Mouse (Mus musculus): ENCODE measurements around the gene Fam174b. TPM values are rescaled to one million over a fixed set of nuclear protein-coding genes. Genes with fewer than 3 reads are reported as not detected.
A peak's percentile ranks its signal among the peaks of the same experiment; 100 is the strongest.

Fam174b gene
- polyA plus RNA-seq, 1 experiment, result 135 TPM

DNA sequence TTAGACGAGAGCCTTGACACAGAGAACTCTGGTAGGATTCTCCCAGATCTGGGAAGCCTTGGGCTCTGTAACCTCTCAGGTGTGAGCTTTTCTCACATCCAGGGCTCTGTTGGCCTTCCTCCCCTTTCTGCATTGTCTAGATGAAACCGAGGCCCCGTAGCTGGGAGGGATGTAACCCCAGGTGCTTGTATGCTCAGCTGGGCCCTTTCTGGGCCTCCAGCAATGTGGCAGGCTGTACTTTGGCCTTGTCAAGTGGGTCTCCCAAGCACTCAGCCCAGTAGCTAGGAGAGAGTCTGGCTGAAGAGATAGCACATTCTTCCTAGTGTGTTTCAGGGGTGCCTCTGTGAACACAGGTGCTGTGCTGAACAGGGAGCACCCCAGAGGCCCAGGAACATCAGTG lies 7.4 kb downstream of the Fam174b start:
- no peak for TF ChIP-seq CTCF (IDR thresholded peaks at IDR 0.05; ENCODE audit: insufficient read depth, low read length)
- TF ChIP-seq POLR2A (IDR thresholded peaks at IDR 0.05; ENCODE audit: borderline replicate concordance, extremely low read depth, low read depth, low read length), result no peak
- Histone ChIP-seq H3K4me3 (replicated peaks; ENCODE audit: extremely low read depth, low read depth, low read length) (no peak overlapping the region), H3K4me1 (ENCODE audit: control insufficient read depth, insufficient read depth, low read length) (peaks cover 6% of the 10 kb centered on the region; the same call in 1 of the 2 replicates)
- DNase-seq, result no peak
- WGBS, result 72% methylated on average over 3 of the region's 3 CpGs

DNA sequence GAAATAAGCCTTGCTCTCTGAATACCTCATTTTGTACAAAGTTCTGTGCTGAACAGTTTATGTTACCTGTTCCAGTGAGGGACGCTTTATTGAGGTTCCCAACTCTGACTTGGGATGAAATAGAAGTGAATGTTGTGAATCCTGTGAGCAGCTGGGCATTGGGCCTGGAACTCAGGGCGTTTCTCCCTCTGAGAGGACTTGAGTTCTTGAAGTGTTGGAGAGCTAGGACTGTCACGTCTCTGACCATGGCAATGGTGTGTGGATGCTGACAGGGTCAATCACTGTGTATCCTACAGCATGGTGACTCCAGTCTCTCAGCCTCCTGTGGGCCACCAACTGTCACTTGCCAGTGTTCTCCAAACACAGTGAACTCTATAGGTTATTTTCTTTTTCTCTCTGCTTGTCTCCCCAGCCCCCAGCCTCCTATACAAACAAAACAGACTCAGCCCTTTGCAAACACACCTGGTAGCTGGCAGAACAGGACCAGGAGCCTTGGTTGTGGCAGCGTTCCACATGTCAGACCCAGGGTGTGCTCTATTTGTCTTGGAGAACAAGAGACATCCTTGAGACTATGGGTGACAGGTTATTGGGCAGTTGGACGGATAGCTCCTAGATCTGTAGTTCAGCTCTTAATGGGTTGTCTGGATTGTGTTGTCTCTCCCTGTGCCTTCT lies 8.5 kb downstream of the Fam174b start:
- no peak for TF ChIP-seq CTCF (IDR thresholded peaks at IDR 0.05; ENCODE audit: insufficient read depth, low read length)
- TF ChIP-seq POLR2A (IDR thresholded peaks at IDR 0.05; ENCODE audit: borderline replicate concordance, extremely low read depth, low read depth, low read length), result no peak
- DNase-seq, result no peak
- H3K4me1 ChIP-seq (ENCODE audit: control insufficient read depth, insufficient read depth, low read length), result peaks cover 4% of the 10 kb centered on the region; the same call in 1 of the 2 replicates
- no peak overlapping the region for H3K4me3 ChIP-seq (replicated peaks; ENCODE audit: extremely low read depth, low read depth, low read length)
- WGBS, result 66% methylated on average over 5 of the region's 5 CpGs

DNA sequence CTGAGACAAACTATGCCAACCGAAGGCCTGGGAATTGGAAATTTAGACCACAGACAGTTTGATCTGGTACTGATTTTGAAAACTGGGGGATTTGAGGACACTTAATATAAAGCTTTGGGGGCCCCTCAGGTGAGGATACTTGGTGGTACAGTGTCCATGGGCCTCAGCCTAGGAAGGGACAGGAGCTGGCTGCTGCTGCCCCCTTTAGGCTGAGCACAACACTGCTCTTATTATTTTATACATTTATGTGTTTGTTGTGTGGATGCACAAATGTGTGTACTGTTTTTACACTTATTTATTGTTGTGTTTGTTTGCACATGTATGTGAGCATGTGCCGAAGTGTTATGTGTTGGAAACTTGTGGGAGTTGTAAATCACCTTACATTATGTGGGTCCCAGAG lies 9.2 kb downstream of the Fam174b start:
- TF ChIP-seq POLR2A (IDR thresholded peaks at IDR 0.05; ENCODE audit: borderline replicate concordance, extremely low read depth, low read depth, low read length), result no peak
- TF ChIP-seq CTCF (IDR thresholded peaks at IDR 0.05; ENCODE audit: insufficient read depth, low read length), result peak; percentile 46
- Histone ChIP-seq H3K4me1 (ENCODE audit: control insufficient read depth, insufficient read depth, low read length) (peaks cover 4% of the 10 kb centered on the region; the same call in 1 of the 2 replicates), H3K4me3 (replicated peaks; ENCODE audit: extremely low read depth, low read depth, low read length) (no peak overlapping the region)
- no peak for DNase-seq
- 73% methylated on average over 2 of the region's 2 CpGs for WGBS

DNA sequence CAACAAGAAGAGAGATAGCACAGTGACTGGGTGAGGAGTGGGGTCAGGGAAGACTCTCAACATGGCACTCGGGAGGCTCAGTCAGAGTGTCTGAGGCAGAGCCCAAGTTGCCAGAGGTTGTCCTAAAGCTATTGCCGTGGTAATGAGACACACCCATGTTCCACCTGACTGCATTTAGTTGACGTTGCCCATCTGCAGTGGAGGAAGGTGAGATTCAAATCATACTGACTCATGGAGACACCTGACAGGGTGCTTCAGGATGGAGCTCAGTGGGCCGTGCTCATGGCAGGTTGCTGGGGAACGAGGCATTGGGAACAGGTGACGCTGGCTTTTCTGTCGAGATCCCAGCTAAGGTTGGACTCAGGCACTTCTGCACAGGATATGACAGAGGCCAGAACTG lies 9.9 kb downstream of the Fam174b start:
- TF ChIP-seq POLR2A (IDR thresholded peaks at IDR 0.05; ENCODE audit: borderline replicate concordance, extremely low read depth, low read depth, low read length) (no peak), CTCF (IDR thresholded peaks at IDR 0.05; ENCODE audit: insufficient read depth, low read length) (no peak)
- H3K4me1 ChIP-seq (ENCODE audit: control insufficient read depth, insufficient read depth, low read length), result peaks cover 6% of the 10 kb centered on the region

DNA sequence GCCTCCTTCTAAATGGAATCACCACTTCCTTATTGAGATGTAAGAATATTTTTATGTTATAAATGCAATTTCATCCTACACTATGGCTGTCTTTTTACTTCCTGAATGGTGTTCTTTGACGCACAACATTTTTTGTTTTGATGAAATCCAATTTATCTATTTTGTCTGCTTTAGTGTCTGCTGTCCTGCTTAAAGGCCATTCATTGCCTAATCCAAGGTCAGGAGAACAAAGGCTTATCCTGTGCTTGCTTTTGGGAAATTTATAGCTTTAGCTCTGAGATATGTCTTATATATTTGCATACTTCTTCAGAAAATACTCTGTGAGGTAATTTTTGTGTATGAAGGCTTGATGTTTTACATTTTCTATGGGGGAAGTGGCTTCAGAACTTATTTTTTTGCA lies 13.5 kb downstream of the Fam174b start:
- 65% methylated on average over 1 of the region's 1 CpGs for WGBS
- no peak for DNase-seq
- H3K4me1 ChIP-seq (ENCODE audit: control insufficient read depth, insufficient read depth, low read length), result peaks cover 3% of the 10 kb centered on the region
- H3K4me3 ChIP-seq (replicated peaks; ENCODE audit: extremely low read depth, low read depth, low read length), result no peak overlapping the region
- no peak for TF ChIP-seq CTCF (IDR thresholded peaks at IDR 0.05; ENCODE audit: insufficient read depth, low read length)
- no peak for TF ChIP-seq POLR2A (IDR thresholded peaks at IDR 0.05; ENCODE audit: borderline replicate concordance, extremely low read depth, low read depth, low read length)

More for the DNA sequence above, 9.9 kb downstream of the Fam174b start:
- WGBS, result 74% methylated on average over 7 of the region's 7 CpGs
- DNase-seq, result no peak
- no peak overlapping the region for H3K4me3 ChIP-seq (replicated peaks; ENCODE audit: extremely low read depth, low read depth, low read length)

DNA sequence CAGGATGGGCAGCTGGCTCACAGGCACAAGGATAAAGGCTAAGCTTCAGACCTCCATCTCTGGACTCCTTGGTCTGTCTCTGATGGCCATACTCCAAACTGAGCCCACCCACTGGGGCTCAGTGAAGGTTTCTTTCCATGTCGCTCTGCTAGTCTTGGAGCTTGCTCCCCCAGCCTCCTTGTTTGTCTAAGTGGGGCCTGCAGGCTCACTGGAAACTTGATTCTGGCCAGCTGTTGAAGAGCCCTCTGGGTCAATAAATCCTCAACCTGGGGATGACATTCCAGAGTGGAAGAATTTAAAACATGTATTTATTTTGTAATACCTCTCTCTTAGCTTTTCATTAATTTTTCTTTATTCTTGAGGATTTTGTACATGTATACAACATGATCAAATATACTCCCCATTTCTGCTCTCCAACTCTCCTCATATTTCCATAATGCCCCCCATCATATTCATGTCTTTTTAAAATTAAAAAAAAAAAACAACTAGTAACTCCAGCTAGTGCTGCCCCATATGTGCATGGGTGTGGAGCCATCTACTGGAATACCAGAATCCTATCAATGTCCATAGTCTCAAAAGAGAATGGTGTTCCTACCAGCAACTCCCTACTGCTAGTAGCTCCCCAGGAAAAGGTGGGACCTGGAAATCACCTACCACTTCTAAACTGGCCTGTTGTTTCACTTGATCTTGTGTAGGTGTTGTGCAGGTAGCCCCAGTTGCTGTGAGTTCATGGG lies 15.4 kb downstream of the Fam174b start:
- DNase-seq, result no peak
- H3K4me1 ChIP-seq (ENCODE audit: control insufficient read depth, insufficient read depth, low read length), result peaks cover 3% of the 10 kb centered on the region
- WGBS, result 70% methylated on average over 1 of the region's 1 CpGs
- no peak overlapping the region for H3K4me3 ChIP-seq (replicated peaks; ENCODE audit: extremely low read depth, low read depth, low read length)
- TF ChIP-seq POLR2A (IDR thresholded peaks at IDR 0.05; ENCODE audit: borderline replicate concordance, extremely low read depth, low read depth, low read length), result no peak
- TF ChIP-seq CTCF (IDR thresholded peaks at IDR 0.05; ENCODE audit: insufficient read depth, low read length), result no peak

DNA sequence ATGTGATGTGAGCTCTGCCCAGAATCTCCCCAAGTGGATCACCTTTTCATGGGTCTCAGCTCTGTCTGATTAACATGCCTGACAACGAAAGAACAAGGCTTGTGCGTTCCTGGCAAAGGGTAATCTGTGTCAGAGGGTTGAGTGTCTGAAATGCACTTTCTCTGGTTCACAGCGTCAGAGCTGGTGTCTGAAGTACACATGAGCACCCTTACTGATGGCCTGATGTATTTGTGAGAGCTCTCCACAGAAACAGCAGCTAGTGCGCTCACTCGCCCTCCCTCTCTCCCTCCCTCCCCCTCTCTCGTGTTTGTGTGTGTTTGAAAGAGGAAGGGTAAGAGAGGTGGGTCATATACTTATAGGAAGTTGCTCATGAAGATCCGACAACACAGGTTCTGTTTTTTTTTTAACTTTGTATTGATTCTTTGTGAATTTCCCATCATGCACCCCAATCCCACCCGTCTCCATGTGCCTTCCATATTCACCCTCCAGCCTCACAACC lies 21.6 kb downstream of the Fam174b start:
- no peak for DNase-seq
- no peak overlapping the region for H3K4me3 ChIP-seq (replicated peaks; ENCODE audit: extremely low read depth, low read depth, low read length)
- H3K4me1 ChIP-seq (ENCODE audit: control insufficient read depth, insufficient read depth, low read length), result peaks cover 6% of the 10 kb centered on the region
- TF ChIP-seq CTCF (IDR thresholded peaks at IDR 0.05; ENCODE audit: insufficient read depth, low read length), result no peak
- TF ChIP-seq POLR2A (IDR thresholded peaks at IDR 0.05; ENCODE audit: borderline replicate concordance, extremely low read depth, low read depth, low read length), result no peak
- WGBS, result 57% methylated on average over 8 of the region's 8 CpGs

DNA sequence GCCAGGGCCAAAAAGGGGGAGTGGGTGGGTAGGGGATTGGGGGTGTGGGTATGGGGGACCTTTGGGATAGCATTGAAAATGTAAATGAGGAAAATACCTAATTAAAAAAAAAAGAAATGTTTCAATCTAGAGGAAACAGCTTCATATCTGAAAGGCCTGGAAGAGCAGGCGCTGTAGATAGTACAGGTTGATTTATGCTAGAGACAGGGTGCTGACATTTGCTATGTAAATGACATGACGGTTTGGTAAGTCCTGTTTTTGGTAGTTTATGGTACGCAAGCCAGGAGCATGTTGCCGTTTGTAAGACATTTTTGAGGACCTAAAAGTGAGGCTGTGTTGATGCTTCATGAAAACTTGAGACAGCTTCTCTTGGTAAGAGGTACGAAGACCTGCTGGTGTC lies 24.6 kb downstream of the Fam174b start:
- H3K4me3 ChIP-seq (replicated peaks; ENCODE audit: extremely low read depth, low read depth, low read length), result no peak overlapping the region
- peaks cover 6% of the 10 kb centered on the region for H3K4me1 ChIP-seq (ENCODE audit: control insufficient read depth, insufficient read depth, low read length)
- no peak for DNase-seq
- WGBS, result 83% methylated on average over 5 of the region's 5 CpGs
- no peak for TF ChIP-seq CTCF (IDR thresholded peaks at IDR 0.05; ENCODE audit: insufficient read depth, low read length)
- TF ChIP-seq POLR2A (IDR thresholded peaks at IDR 0.05; ENCODE audit: borderline replicate concordance, extremely low read depth, low read depth, low read length), result no peak

DNA sequence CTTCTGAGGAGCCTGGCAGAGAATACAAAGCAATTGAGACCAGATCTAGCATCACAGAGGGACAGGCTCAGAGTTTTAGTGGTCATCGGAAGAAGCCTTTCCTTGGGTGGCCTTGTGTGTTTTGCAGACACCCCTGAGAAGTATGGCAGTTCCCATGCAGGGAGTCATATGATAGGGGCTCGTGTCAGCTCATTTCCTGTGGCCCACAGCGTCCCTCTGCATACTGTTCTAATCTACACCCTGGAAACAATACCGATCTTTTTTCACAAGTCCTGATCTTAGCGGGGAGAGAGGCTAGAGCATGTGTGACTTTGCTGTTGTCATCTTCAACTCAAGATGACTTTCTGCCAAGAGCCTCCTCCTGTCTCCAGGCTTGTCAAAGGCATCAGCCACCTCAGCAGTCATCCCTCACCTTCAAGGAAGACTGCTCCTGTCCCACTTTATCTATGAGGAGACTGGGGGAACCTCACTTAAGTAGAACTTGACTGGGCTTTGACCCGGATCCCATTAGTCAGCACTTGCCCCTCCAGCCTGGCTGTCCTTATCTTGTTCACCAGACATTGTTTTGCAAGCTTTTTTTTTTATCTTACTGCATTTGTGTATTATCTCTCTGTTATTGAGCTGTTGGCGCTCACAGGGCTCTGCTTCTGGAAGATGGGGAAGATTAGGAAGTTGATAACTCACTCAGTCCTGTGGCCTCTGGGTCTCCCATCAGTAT lies 25.2 kb downstream of the Fam174b start:
- WGBS, result 35% methylated on average over 7 of the region's 7 CpGs
- Histone ChIP-seq H3K4me3 (replicated peaks; ENCODE audit: extremely low read depth, low read depth, low read length) (no peak overlapping the region), H3K4me1 (ENCODE audit: control insufficient read depth, insufficient read depth, low read length) (peaks cover 6% of the 10 kb centered on the region)
- no peak for DNase-seq
- TF ChIP-seq POLR2A (IDR thresholded peaks at IDR 0.05; ENCODE audit: borderline replicate concordance, extremely low read depth, low read depth, low read length) (no peak), CTCF (IDR thresholded peaks at IDR 0.05; ENCODE audit: insufficient read depth, low read length) (no peak)

All from lung, adult 2 months (tissue).